Mouse (Mus musculus) layer of hippocampus, adult 11-12 months (tissue): Measurements from ENCODE around the gene Olfr130.

Experiments
- DNase-seq: peaks from one replicate; pipeline ENCODE4 v3.0.0; 2022; ENCODE audit warnings: low spot score

The Olfr130 gene

GRCm38 (mm10) chr17:38063621-38064020 lies at the start of gene Olfr130:
Gene Olfr130 (plus strand): TSS chr17:38063921.
- DNase-seq, result no peak

GRCm38 (mm10) chr17:38016341-38016740 lies 47.4 kb upstream of the Olfr130 start:
- no peak for DNase-seq

- no peak for DNase-seq
These were observed 37.4 kb upstream of the Olfr130 start for GRCm38 (mm10) chr17:38026297-38026696.

DNA sequence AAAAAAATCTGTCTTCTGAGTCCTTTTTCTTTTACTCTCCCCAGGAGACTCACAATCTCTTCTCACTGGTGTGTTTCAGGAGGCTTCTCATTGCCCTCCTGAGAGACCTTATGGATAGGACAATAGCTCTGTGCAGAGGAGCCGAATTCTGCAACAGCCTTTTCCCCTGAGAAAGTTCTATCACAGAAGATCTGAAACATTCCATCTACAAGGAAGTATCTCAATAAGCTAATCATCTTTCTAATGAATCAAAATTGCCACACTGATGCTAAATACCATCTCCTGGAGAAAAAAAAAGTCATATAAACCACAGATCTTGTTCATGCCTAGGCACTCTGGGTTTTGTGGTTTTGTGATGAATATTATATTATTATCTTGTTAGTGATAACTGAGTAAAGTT lies 3.7 kb upstream of the Olfr130 start, which contains the start of gene Olfr129:
Gene Olfr129, minus strand, starts transcription at position 101 of the 400 bp plus-strand sequence.
- no peak for DNase-seq

DNA sequence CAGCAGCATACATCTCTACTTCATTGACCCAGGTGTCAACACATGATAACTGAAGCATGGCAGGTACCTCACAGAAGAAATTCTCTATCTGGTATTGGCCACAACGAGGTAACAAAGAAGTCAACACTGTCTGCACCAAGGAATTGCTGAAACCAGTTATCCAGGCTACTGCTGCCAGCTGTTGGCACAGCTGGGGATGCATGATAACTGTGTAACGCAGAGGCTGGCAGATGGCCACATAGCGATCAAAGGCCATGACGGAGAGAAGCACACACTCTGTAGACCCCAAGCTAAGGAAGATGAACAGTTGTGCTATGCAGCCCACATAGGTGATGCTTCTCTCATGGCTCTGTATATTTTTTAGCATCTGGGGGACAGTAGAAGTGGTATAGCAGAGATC lies 18.6 kb downstream of the Olfr130 start:
- no peak for DNase-seq

- no peak for DNase-seq
These were observed 24.9 kb downstream of the Olfr130 start, which contains the start of gene Olfr131 for GRCm38 (mm10) chr17:38088593-38088992. Gene Olfr131 (minus strand): TSS chr17:38088693.
